Mouse (Mus musculus) yolk sac, embryonic 10.5 days (tissue): ENCODE results near the gene Zfp37.
"Not testable (repeated sequence)": the region's sequence is repeated elsewhere in the genome, so short reads cannot be mapped to it uniquely, and the experiment has no call there.

Experiments used
- DNase-seq: peaks from one replicate; pipeline ENCODE4 v3.0.0-alpha.2; 2017; ENCODE audit warnings: low spot score

The Zfp37 gene

DNA sequence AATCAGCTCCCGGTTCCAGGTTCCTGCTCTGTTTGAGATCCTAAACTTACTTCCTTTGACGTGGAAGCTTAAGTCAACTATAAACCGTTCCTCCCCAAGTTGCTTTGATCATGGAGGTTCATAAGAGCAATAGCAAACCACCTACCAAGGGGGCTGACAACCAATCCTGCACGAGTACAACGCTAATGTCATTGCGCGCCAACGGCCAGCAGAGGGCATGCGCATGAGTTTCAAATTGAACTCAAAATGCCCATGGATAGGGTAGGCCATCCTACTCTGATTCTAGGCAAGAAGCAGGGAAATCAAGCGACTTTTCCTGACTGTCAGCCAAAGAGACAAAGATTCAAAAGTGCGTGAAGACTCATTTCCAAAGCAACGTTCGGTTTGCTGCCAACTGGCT, at the start of gene Zfp37:
Gene Zfp37, minus strand, starts transcription at position 279 of the 400 bp plus-strand sequence.
- DNase-seq: no peak

DNA sequence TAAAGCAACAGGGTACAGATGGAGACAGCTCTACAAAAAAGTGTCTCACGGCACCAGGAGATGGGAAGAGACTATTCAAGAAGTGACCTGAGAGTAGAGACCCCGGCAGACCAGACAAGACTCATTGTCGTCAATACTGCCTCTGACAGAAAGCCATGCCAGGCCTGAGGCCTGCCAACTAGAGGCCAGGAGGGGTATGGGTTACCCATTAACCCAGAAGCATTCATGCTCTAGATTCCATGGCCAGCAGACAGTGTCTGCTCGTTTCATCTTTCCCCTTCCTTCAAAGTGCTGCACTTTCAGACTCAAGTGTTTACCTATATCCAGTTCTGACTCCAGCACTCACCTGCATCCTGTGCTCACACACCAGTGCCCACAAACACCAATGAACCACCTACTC, 47.2 kb upstream of the Zfp37 start:
- DNase-seq: no peak

DNA sequence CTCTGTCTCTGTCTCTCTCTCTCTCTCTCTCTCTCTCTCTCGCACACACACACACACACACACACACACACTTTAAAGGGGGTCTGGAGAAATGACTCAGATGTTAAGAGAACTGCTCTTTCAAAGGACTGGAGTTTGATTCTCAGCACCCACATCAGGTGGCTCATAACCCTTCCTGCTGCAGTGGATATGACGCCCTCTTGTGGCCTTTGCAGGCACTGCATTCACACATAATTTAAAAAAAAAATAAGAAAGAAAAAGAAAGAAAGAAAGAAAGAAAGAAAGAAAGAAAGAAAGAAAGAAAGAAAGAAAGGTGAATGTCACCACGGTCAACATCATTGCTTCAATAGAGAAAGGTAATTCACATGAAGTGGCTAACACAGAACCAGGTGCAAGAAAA, 46.4 kb upstream of the Zfp37 start:
- no peak for DNase-seq

DNA sequence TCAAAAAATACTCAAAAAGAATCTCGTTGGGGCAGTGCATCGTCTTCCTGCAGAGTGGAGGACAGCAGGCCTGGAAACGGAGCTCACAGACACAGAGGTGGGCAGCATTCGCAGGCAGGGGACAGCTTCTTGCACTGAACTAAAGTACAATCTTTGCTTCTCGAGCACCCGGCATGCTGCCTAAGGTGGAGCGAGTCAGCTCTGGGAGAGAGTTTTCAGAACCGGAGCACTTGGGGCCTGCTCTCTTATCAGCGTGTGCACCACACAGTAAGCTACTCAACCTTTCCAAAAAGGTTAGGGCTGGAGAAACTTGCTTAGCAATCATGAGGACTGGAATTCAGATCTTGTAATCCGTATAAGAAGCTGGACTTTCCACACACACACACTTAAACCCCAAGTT, 45.8 kb upstream of the Zfp37 start:
- no peak for DNase-seq

DNA sequence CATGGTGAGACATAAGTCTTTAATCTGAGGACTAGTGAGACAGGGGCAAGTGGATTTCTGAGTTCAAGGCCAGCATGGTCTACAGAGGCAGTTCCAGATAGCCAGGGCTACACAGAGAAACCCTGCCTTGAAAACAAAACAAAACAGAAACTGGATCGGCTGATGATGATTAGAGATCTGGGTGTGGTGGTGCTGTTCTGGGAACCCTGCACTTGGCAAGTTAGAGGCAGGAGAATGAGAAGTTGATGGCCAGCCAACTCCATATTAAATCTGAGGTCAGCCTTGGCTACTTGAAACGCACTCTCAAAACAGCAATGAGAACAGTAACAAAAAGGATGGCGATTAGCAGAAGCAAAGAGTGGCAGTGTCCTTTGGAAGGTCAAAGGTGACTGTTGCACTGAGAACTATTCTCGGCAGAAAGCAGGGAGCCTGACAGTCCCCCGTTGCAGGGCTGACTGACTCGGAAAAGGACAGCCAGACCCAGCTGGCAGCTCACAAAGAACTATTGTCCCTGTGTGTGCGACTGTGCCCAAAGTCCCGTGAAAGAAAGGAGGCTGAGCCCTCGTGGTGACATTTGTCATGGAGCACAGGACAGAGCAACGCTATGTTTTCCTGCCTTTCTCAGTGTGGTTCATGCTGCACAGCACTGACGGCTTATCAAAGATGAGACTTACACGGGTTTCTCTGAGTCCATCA, 44.1 kb upstream of the Zfp37 start:
- DNase-seq: peak; percentile 29

DNA sequence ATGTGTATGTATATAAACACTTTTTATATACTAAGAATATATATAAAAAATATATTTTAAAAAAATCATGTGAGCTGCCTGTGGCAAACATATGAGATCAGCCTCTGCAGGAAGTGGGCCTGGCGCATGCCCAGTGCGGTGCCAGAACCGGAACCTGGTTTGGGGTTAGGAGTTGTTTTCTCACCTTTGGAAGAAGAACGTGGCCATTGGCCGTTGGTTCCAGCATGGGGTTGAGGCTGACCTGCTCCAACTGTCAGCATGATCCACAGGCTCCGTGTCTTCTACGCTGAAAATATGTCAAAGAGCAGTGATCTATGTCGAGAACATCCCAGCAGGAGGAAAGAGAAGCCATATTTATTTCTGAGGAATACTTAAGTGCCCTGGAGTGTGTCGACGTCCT, 43.1 kb upstream of the Zfp37 start:
- no peak for DNase-seq

DNA sequence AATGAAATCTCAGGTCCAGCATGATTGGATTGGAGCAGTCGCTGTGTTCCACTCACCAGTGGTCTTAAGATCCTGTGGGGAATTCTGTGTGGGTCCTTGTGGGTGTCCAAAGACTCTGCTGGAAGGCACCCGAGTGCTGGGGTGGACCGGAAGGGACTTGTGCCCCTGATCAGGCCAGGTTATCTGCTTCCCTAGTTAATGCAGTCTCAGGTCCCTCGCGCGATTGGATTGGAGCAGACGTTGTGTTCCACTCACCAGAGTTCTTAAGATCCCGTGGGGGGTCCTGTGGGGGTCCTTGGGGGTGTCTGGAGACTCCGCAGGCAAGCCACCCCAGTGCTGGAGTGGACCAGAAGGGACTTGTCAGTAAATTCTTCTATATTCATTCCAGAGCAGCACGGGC, 41.8 kb upstream of the Zfp37 start:
- DNase-seq: no peak

DNA sequence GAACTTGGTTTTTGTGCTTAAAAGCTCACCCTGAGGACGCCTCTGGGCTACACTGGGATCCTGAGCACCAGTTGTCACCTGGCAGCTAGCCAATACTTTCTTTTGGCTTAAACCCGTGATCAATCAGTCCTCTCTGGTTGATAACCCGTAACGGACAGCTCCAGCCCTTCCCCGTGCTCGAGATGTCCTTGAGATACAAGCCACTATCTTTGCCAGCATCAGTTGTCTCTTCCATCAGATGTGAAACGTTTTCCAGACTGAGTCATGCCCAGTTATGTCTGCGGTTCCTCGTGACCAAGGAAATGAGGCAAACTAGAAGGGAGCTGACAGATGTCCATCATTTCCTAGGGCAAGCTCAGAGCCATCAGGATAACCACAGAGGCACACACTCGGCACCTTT, 36.3 kb upstream of the Zfp37 start:
- DNase-seq: no peak

DNA sequence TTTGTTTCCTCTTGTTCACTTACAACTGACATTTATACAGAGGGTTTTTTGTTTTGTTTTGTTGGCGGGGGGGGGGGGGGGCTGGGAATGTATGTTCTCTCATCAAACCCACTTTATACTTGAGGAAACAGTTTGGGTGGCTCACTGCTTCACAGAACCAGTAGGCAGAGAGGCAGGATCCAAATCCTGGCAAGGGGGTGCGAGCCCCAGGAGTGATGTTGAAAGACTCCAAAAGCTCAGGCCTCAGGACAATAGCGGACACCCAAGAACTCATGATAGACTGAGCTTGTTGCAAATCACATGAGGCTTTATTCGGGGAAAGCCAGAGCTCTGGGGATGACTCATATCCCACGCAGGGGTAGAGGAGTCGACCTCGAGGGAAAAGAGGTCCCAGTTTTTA, 35.2 kb upstream of the Zfp37 start:
- DNase-seq: not testable (repeated sequence)

DNA sequence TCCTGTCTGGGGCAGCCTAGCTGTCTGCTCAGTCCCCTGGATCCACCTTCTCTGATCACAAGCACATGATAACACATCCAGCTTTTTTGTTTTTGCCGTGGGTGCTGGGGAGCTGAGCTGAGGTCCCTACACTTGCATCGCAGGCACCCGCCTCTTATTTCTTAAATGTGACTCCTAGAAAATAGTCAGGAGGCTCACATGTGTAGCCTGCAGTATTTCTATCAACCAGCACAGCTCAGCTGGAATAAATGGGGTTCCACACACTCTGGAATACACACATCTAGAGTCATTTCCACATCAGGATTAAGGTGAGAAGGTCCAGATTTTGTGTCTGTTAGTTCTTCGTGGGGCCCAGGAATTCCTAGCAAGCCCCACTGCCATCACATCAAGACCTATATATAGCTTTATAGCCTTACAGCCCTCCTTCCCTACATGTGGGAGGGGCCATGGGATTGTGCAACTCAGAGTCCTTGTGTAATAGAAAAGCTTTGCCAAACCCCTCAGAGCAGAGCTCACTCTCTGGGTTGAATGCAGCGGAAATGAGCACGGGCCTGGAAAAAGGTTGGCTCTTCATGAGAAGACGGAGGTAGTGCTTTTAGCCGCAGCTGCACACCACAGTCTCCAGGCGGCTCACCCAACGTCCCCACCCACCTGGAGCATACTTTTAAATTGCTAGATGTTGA, 34.4 kb upstream of the Zfp37 start:
- peak; percentile 44 for DNase-seq

DNA sequence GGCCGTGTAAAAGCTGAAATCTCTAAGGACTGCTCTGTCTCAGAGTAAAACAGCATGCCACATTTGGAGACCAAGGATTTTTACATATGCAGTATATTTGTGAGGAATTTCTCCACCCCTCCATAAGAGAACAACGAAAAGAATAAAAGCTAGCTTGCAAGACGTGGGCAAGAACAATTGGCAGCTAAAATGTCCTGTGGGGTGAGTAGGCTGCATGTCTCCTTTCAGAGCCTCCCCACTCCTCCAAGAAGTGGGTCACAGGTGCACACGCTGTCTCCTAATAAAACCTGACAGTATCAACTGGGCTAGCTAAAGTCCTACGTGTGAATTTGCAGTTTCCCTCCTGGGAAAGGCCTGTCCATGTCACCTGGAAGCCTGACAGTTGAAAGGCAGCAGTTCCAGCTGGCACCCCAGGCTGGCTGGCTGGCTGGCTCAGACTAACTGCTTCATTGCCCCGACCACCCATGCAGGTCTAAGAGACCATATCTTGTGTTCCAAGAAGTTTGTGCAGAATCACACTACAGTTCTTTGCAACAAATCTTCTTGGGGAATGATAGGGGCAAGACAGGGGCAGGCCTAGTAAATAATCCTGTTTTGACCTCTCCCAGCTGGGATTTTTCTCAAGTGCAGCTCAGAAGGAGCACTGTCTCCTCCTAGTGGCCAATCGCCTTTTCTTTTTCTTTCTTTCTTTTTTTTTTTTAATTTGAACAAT, 32.4 kb upstream of the Zfp37 start:
- no peak for DNase-seq

DNA sequence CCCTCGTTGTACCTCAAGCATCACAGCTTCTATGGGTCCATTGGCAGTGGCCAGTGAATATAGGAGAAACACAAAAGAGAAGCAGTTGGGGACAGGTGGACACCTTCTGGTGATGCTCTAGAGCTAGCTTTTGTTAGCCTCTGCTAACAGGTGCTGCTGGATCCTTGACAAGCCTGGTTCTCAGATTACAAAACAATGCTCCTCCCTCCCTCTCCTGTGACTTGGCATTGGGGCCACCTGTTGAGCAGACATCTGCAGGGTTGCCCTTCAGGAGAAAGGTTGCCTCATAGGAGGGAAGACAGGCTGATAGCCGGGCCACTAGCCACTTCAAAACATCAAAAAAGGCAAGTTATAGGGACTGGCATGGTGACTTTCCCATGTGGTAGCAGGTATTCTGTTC, 31.4 kb upstream of the Zfp37 start, which contains the start of gene Slc31a2:
Gene Slc31a2, plus strand, starts transcription at position 287 of the 400 bp plus-strand sequence.
- DNase-seq: no peak

DNA sequence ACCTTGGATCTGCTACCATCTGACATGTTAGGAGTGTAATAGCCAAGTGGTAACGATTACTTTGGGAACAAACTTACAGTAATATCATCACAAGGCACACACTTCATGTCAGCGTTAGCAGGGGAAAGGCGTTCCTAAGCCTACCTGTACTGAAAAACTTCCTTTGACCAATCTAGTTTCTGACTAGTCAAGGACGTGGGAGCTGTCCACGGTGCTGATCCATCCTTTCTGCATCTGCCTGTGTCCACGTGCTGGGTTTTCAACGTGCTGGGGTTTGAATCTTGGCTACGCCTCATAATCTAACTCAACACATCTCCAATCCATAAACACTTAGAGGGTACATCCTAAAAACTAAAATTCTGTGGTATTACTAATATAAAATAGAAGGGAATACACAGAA, 26.1 kb upstream of the Zfp37 start:
- DNase-seq: peak; percentile 28

DNA sequence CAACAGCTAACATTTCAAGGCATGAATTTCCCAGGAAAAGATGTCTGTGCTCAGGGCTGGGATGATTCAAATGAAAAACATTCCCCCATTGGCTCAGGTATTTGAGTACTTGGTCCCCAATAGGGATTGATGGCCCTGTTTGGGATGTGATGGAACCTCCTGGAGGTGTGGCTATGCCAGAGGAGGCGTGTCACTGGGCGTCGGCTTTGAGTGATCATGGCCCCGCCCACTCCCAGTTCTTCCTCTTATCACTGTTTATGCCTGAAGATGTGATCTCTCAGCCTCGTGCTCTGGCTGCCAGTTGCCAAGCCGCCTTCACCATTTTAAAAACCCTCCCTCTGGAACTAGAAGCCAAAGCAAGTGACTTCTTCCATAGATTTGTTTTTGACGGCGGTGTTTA, 23.7 kb upstream of the Zfp37 start:
- DNase-seq: no peak

DNA sequence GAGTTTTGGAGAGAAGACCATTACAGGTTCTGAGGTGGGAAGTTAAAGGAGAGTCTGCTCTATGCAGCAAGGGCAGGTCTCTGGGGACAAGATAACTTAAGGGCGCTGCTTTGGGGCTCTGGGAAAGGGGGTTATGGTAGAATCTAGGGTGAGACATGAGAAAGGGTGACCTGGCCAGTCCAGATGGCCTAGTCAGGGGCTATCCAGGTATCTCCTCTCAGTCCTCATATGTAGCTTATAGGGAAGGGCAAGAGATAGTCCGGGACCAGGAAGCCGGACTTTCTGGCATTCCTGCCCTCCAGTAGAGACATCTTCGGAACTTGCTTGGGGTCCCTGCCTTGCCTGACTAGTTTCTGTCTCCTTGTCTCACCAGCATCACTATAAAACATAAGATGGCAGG, 20.9 kb upstream of the Zfp37 start:
- DNase-seq: no peak

DNA sequence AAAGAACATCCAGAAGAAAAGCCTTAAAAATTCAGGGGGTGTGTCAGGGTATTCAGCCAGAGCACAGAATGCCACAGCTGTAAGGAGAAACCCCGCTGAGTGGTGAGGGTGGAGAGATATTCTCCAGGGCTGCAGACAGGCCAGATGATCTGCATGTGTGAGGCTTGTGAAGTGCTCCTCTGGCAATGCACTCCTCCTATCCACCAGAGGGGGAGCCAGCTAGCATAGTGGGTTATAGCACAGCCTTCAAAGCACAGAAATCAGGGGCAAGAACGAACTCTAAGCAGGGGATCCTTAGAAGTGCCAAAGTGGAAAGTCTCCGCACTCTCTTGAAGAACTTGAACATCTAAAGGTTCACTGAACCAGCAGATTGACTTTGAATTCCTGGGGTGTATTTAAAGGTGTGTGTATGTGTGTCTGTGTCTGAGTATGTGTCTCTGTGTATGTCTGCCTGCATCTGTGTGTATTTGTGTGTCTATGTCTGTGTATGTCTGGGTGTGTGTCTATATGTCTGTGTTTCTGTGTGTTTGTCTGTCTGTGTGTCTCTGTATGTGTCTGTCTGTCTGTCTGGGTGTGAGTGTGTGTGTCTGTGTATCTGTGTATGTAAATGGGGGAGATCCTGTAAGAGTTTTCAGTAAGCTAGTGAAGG, 20.2 kb upstream of the Zfp37 start:
- DNase-seq: no peak

DNA sequence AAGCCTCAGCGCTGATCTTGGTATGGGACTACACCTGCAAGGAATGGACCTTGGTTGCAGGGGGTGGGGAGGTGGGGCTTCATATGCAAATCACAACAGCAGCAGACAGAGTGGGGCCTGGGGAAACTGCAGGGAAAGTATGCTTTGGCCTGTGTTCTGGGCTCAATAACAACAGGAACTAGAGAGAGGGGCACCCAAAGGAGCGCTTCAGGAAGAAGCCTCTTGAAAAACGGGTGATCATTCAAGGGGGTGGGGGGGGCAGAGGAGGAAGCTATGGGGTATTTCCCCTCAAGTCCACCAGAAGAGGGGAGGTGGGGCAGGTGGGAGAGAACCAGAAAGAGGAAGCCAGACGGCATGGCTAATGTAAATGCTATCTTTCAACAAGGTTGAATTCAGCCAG, 17.5 kb upstream of the Zfp37 start:
- DNase-seq: no peak

DNA sequence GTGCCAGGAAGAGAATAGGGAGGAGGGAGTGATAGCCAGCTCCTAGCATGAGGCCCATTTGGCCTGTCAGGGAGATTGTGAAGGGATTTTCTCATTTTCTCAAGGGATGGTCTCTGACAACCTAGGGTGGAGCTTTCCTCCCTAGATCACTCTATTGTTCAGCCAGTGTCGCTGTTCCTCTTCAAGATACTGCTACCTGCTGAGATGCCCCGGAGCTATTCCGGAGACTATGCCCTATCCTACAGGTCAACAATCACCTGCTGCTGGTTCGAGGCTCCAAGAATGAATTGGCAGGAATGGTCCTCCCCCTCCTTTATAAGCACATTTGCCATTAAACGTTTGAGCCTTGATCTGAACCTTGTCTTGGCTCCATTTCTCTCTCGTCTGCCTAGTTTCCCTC, 9.7 kb upstream of the Zfp37 start:
- DNase-seq: no peak

DNA sequence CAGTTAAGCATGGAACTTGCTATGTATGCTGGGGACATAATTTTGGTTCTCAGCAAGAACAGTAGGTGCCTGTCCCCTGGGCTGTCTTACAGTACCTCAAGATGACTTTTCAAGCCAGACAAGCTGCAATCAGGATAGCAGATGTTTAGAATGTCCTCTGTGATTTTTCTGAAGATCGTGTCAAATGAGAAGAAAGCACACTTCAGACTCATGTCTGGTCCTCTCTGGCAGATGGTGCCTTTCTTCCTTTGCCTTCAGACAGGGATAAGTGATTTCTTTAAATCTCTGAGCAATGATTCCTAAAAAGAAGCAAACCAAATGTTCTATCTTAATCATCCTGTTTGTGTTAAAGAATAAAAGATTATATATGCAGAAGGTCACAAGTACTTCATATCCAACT, 694 bp downstream of the Zfp37 start:
- DNase-seq: no peak

DNA sequence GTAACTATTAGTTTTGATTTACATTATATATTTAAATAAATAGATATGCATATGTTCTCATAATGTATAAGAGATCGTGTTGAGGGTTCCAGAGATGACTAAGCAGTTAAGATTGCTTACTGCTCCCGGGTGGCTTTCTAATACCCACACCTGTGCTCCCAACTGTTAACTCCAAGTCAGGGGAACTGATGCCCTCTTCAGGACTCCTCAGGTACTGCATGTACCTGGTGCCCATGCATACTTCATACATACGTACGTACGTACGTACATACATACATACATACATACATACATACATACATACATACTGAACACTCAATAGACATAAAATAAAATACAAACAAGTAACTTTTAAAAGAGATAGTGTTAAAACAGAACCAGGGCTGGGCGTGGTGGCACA, 1.4 kb downstream of the Zfp37 start:
- no peak for DNase-seq

DNA sequence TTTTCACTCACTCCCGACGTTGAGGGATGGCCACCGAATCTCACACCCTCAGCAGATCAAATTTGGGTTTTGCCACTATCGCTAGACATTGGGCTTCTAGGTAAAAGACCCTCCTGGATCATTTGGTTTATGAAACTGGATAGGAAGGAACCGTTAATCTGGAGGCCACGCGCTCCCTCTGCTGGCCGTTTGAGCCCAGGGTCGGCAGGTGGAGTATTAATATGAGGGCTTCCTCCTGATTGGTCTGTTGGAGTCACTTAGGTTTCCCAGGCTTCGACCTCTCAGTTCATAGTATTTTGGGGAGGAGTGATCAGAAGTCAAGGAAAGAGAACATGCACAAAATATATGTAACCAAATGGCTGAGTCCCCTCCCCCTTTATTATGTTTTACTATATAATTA, 2.5 kb downstream of the Zfp37 start:
- DNase-seq: no peak

DNA sequence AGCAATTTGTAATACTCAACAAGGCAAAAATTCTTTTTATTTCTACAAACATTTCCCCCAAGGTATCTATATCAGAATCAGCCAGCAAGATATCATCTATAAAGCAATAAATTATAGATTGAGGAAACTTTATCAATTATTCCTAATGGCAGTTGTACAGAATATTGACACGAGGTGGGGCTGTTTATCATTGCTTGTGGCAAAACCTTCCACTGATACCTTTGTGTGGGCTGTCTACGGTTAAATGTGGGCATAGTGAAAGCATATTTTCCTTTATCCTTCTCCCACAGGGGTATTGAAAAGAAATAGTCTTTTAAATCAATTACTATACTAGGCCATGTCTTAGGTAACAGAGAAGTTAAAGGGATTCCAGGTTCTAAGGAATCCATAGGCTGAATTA, 17.4 kb downstream of the Zfp37 start:
- no peak for DNase-seq

DNA sequence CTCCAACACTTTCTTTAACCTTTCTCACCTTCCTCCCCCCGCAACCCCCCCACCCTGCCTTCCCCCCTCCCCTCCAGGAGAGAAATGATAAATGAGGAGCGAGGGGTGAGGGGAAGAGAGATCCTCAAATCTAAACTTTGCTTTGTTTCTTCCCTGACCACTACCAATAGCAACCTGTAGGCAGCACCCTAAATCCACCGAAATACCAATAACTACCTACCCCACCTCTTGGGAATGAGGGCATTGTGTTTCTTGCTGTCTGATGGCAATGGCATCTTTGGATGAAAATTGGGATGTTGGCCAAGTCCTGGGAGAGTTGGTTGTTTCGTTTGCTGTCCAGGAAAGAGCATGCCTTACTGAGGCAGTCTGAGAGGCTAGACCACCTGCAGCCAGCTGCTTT, 20.8 kb downstream of the Zfp37 start:
- DNase-seq: no peak
